In genomic region chr17:35994175-35994878, GRCm38 (mm10) we compare ENCODE assay signal across 8 mouse cellular contexts. TPM values are rescaled to one million over a fixed set of nuclear protein-coding genes. Genes with fewer than 3 reads are reported as not detected.
DNase-seq lines count a peak whose midpoint lies in the region; ATAC-seq and TF ChIP-seq lines count a peak whose summit lies in the region.

No protein-coding gene starts in this region.

- ATAC-seq in forebrain, embryonic 13.5 days, result peak; percentile 71
- ATAC-seq in liver, embryonic 16.5 days (ENCODE audit: low read depth), result peak; percentile 61
- ATAC-seq in neural tube, embryonic 13.5 days (ENCODE audit: low read depth), result peak; percentile 78

- peak overlapping the region; percentile 85 for H3K4me3 ChIP-seq in E14TG2a.4 (replicated peaks; ENCODE audit: low read length)
- H3K4me3 ChIP-seq in forebrain, embryonic 13.5 days, result peak overlapping the region; percentile 67
- H3K4me3 ChIP-seq in liver, embryonic 16.5 days (ENCODE audit: low read depth, low read length), result peak overlapping the region; percentile 80
- H3K4me3 ChIP-seq in neural tube, embryonic 13.5 days, result peak overlapping the region; percentile 69

- H3K27me3 ChIP-seq in E14TG2a.4 (ENCODE audit: insufficient read depth, low read length), result no peaks in the 10 kb centered on the region
- no peaks in the 10 kb centered on the region for H3K27me3 ChIP-seq in forebrain, embryonic 13.5 days
- no peaks in the 10 kb centered on the region for H3K27me3 ChIP-seq in liver, embryonic 16.5 days (ENCODE audit: control insufficient read depth, insufficient read depth, low read depth, low read length)
- H3K27me3 ChIP-seq in neural tube, embryonic 13.5 days, result no peaks in the 10 kb centered on the region

- intact Hi-C loops in heart, postnatal 10 days (cut with DNase I), result loop anchor here (5.0 kb wide), 1 partner anchor 162 kb away; no protein-coding TSS in a partner anchor

- peak overlapping the region; percentile 85 for H3K4me2 ChIP-seq in forebrain, embryonic 13.5 days
- peak overlapping the region; percentile 82 for H3K4me2 ChIP-seq in liver, embryonic 16.5 days (ENCODE audit: low read depth, low read length)
- peak overlapping the region; percentile 70 for H3K4me2 ChIP-seq in neural tube, embryonic 13.5 days

- peaks cover 6% of the 10 kb centered on the region for H3K36me3 ChIP-seq in E14TG2a.4 (ENCODE audit: insufficient read depth, low read length)
- peaks cover 7% of the 10 kb centered on the region for H3K36me3 ChIP-seq in forebrain, embryonic 13.5 days (ENCODE audit: poor library complexity, severe bottlenecking)
- H3K36me3 ChIP-seq in liver, embryonic 16.5 days (ENCODE audit: control insufficient read depth, insufficient read depth), result no peaks in the 10 kb centered on the region
- peaks cover 7% of the 10 kb centered on the region for H3K36me3 ChIP-seq in neural tube, embryonic 13.5 days

- peak; percentile 82 for DNase-seq in c-Kit-positive CD71-positive TER-119-positive erythroid progenitor cells, embryonic 14.5 days (ENCODE audit: low spot score)
- DNase-seq in heart, postnatal 10 days, result peak; percentile 84 to 86
- peak; percentile 80 to 86 for DNase-seq in kidney, postnatal 4 days
- DNase-seq in telencephalon, adult 2 months (ENCODE audit: low read depth, low spot score), result peak; percentile 90

- no peaks in the 10 kb centered on the region for H3K9me3 ChIP-seq in E14TG2a.4 (ENCODE audit: low read length)
- H3K9me3 ChIP-seq in forebrain, embryonic 13.5 days (replicated peaks), result no peaks in the 10 kb centered on the region
- H3K9me3 ChIP-seq in liver, embryonic 16.5 days (replicated peaks; ENCODE audit: control insufficient read depth, low read length), result no peaks in the 10 kb centered on the region
- H3K9me3 ChIP-seq in neural tube, embryonic 13.5 days, result no peaks in the 10 kb centered on the region

- peak overlapping the region; percentile 74 for H3K9ac ChIP-seq in forebrain, embryonic 13.5 days
- peak overlapping the region; percentile 75 for H3K9ac ChIP-seq in liver, embryonic 16.5 days (ENCODE audit: low read depth, low read length)
- H3K9ac ChIP-seq in neural tube, embryonic 13.5 days, result peak overlapping the region; percentile 82

- TF ChIP-seq CTCF in E14TG2a.4 (conservative IDR thresholded peaks at IDR 0.05; ENCODE audit: low read length), result no peak

- 3% methylated on average over 31 of the region's 31 CpGs for WGBS in forebrain, embryonic 13.5 days
- WGBS in liver, embryonic 16.5 days (ENCODE audit: insufficient replicate concordance), result 2% methylated on average over 31 of the region's 31 CpGs
- WGBS in neural tube, embryonic 13.5 days, result 4% methylated on average over 31 of the region's 31 CpGs

- peaks cover 60% of the 10 kb centered on the region for H3K4me1 ChIP-seq in E14TG2a.4 (replicated peaks; ENCODE audit: low read depth, low read length)
- H3K4me1 ChIP-seq in forebrain, embryonic 13.5 days, result peaks cover 20% of the 10 kb centered on the region
- H3K4me1 ChIP-seq in liver, embryonic 16.5 days (ENCODE audit: control insufficient read depth, low read depth, low read length), result peaks cover 39% of the 10 kb centered on the region
- H3K4me1 ChIP-seq in neural tube, embryonic 13.5 days (replicated peaks), result peaks cover 28% of the 10 kb centered on the region

- H3K27ac ChIP-seq in forebrain, embryonic 13.5 days, result peak overlapping the region; percentile 51; the same call in 1 of the 2 replicates
- H3K27ac ChIP-seq in liver, embryonic 16.5 days (ENCODE audit: low read length), result peak overlapping the region; percentile 86
- peak overlapping the region; percentile 76 for H3K27ac ChIP-seq in neural tube, embryonic 13.5 days (replicated peaks)

RNA-seq across cellular contexts. Expression of gene Prr3, which starts 14.3 kb away (rescaled TPM):
- 62.7 and 70.0 TPM in 2 replicates for polyA plus RNA-seq in forebrain, embryonic 13.5 days (2015; fragmentation: Nextera tagmentation; extraction: Ambion mirVana)
- total RNA-seq in heart, postnatal 10 days (2021), result 10 to 100 TPM in 1 of 2 experiments, 1 to 10 TPM in 1; 7.9 to 11.0 TPM
- 5.5 and 5.9 TPM in 2 replicates for polyA plus RNA-seq in liver, embryonic 16.5 days (2015; fragmentation: Nextera tagmentation; extraction: Ambion mirVana)
- polyA plus RNA-seq in neural tube, embryonic 13.5 days (2015; fragmentation: Nextera tagmentation; extraction: Ambion mirVana), result 64.0 and 69.4 TPM in 2 replicates

RNA-seq across cellular contexts. Expression of gene Gnl1, which starts 14.7 kb away (rescaled TPM):
- polyA plus RNA-seq in forebrain, embryonic 13.5 days (2015; fragmentation: Nextera tagmentation; extraction: Ambion mirVana), result 50.1 and 54.4 TPM in 2 replicates
- 10 to 100 TPM; 32.8 to 33.1 TPM for total RNA-seq in heart, postnatal 10 days (2021)
- 8.8 and 8.9 TPM in 2 replicates for polyA plus RNA-seq in liver, embryonic 16.5 days (2015; fragmentation: Nextera tagmentation; extraction: Ambion mirVana)
- 47.9 and 50.0 TPM in 2 replicates for polyA plus RNA-seq in neural tube, embryonic 13.5 days (2015; fragmentation: Nextera tagmentation; extraction: Ambion mirVana)

RNA-seq across cellular contexts. Expression of gene Abcf1, which starts 24.8 kb away (rescaled TPM):
- 108 and 120 TPM in 2 replicates for polyA plus RNA-seq in forebrain, embryonic 13.5 days (2015; fragmentation: Nextera tagmentation; extraction: Ambion mirVana)
- 10 to 100 TPM; 64.0 to 67.4 TPM for total RNA-seq in heart, postnatal 10 days (2021)
- 42.4 and 43.9 TPM in 2 replicates for polyA plus RNA-seq in liver, embryonic 16.5 days (2015; fragmentation: Nextera tagmentation; extraction: Ambion mirVana)
- 90.5 and 111 TPM in 2 replicates for polyA plus RNA-seq in neural tube, embryonic 13.5 days (2015; fragmentation: Nextera tagmentation; extraction: Ambion mirVana)

RNA-seq across cellular contexts. Expression of gene H2-T24, which starts 26.0 kb away (rescaled TPM):
- 6.3 and 6.5 TPM in 2 replicates for polyA plus RNA-seq in forebrain, embryonic 13.5 days (2015; fragmentation: Nextera tagmentation; extraction: Ambion mirVana)
- total RNA-seq in heart, postnatal 10 days (2021), result 1 to 10 TPM; 2.2 to 3.3 TPM
- 6.6 and 7.9 TPM in 2 replicates for polyA plus RNA-seq in liver, embryonic 16.5 days (2015; fragmentation: Nextera tagmentation; extraction: Ambion mirVana)
- 8.7 and 10.0 TPM in 2 replicates for polyA plus RNA-seq in neural tube, embryonic 13.5 days (2015; fragmentation: Nextera tagmentation; extraction: Ambion mirVana)

RNA-seq across cellular contexts. Expression of gene H2-T23, which starts 38.3 kb away (rescaled TPM):
- polyA plus RNA-seq in forebrain, embryonic 13.5 days (2015; fragmentation: Nextera tagmentation; extraction: Ambion mirVana), result 5.6 and 5.7 TPM in 2 replicates
- 10 to 100 TPM; 16.6 TPM for total RNA-seq in heart, postnatal 10 days (2021)
- 69.6 and 73.5 TPM in 2 replicates for polyA plus RNA-seq in liver, embryonic 16.5 days (2015; fragmentation: Nextera tagmentation; extraction: Ambion mirVana)
- polyA plus RNA-seq in neural tube, embryonic 13.5 days (2015; fragmentation: Nextera tagmentation; extraction: Ambion mirVana), result 2.3 and 3.3 TPM in 2 replicates

Comparison
In these comparisons a context has a peak if more than half of its experiments do, and no peak if none do; other contexts are left out.
1. Peak in every context shown above with its lines: DNase-seq, ATAC-seq, H3K4me3 ChIP-seq and H3K27ac ChIP-seq.